Mouse (Mus musculus): ENCODE data around the gene Gm7029.

- TF ChIP-seq CTCF (IDR thresholded peaks at IDR 0.05; ENCODE audit: extremely low read depth, insufficient read depth, insufficient read length, insufficient replicate concordance): no peak
- TF ChIP-seq POLR2A (IDR thresholded peaks at IDR 0.05; ENCODE audit: low read depth, low read length): no peak; the same call in none of the 2 replicates
Observed at GRCm38 (mm10) chr17:33824084-33824996, 49.3 kb upstream of the Gm7029 start, which contains the start of the genes Rps28 and Ndufa7.

All from spleen, adult 2 months (tissue).